Mouse (Mus musculus) thymus, adult 2 months (tissue): ENCODE results near the gene Plcb2.

ENCODE experiments used
- CTCF ChIP-seq: fragments of 200-500 bp; IDR thresholded peaks from 2 replicates; pipeline ENCODE4 v1.5.1; 2012; ENCODE audit warnings: mild to moderate bottlenecking, control low read depth, low read length, moderate library complexity, borderline replicate concordance; ENCODE audit not compliant: control insufficient read depth, poor library complexity, insufficient read depth; ENCODE audit errors: extremely low read depth
- POLR2A ChIP-seq: fragments of 200-500 bp; IDR thresholded peaks from 2 replicates; pipeline ENCODE4 v1.6.1; 2012; ENCODE audit warnings: mild to moderate bottlenecking, low read length, control low read depth, moderate library complexity; ENCODE audit not compliant: control insufficient read depth, poor library complexity, insufficient read depth; ENCODE audit errors: extremely low read depth

- no peak for TF ChIP-seq CTCF
- TF ChIP-seq POLR2A: no peak
Measured at GRCm38 (mm10) chr2:118702883-118703761, 25.1 kb downstream of the Plcb2 start.
